Mouse (Mus musculus) layer of hippocampus, adult 18-20 months (tissue): Measurements from ENCODE around the gene Zkscan17. TPM values are rescaled to one million over a fixed set of nuclear protein-coding genes. Genes with fewer than 3 reads are reported as not detected.
A peak's percentile ranks its signal among the peaks of the same experiment; 100 is the strongest.

Source experiments
- DNase-seq, 2 experiments: peaks; one replicate each; pipeline ENCODE4 v3.0.0; 2022; ENCODE audit warnings: low spot score in 2 of 2
- total RNA-seq, 2 experiments: library from RNA; stranded (reverse); gene quantifications; 2 replicates each; pipeline ENCODE4 v1.2.3; 2021

Gene Zkscan17
- total RNA-seq, 2 experiments from 2014 or later: 6.5 to 6.6 TPM

- no peak for DNase-seq
Measured at GRCm38 (mm10) chr11:59519741-59520495, 6.6 kb downstream of the Zkscan17 start.

GRCm38 (mm10) chr11:59518226-59518625 lies 8.3 kb downstream of the Zkscan17 start:
- no peak for DNase-seq

DNA sequence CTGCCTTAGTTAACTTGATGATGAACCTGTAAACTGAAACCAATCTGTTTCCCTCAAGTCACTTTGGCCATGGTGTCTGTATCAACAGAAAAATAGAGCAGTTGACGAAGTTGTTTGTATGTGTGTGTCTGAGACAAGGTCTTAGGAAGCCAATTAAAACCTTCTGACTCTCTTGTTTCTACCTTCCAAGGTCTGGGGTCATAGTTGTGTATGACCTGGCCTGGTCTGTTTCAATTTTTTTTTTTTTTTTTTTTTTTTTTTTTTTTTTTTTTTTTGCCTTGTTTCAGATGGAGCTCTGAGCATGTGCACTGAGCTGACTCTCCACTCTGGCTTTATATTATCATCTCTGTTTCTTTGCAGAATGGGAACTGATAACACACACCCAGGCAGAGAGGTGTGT lies 9.1 kb downstream of the Zkscan17 start:
- DNase-seq: no peak

DNA sequence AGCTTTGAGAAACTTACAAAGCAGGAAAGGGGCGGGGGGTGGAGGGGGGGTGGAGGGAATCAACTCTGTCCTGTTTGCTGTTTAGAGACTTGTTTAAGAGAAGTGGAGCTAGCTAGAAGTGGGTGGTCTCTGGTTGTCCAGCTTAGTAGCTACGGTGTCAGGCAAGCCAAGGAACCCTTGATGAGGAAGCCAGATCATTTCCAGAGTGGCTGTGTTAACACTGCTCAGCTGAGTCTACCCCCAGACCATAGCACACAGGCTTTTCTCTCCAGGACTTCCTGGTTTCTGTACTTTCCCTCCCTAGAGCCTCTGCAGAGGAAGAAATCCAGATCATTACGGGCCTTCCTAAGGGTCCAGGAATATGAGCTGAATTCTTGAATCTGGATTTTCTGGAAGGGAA lies 11.8 kb downstream of the Zkscan17 start:
- DNase-seq: no peak

- no peak for DNase-seq
Measured at GRCm38 (mm10) chr11:59514381-59514780, 12.2 kb downstream of the Zkscan17 start.

DNA sequence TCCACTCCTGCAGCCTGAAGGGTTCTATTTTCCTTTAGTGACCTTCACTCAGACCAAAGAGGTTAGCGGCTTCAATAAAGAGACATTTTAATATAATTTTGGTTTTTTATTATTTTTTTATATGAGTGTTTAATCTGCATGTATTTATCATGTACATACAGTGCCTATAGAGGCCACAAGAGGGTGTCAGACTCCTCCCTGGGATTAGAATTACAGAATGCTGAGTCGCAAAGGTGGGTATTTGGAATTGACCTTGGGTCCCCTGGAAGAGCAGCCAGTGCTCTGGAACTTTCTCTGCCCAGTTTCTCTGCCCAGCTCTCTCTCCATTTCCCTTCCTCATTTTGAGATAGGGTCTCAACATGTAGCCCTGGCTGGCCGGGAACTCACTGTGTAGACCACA lies 13.0 kb downstream of the Zkscan17 start:
- DNase-seq: no peak

- DNase-seq: no peak
Measured at GRCm38 (mm10) chr11:59512733-59513132, 13.8 kb downstream of the Zkscan17 start.

DNA sequence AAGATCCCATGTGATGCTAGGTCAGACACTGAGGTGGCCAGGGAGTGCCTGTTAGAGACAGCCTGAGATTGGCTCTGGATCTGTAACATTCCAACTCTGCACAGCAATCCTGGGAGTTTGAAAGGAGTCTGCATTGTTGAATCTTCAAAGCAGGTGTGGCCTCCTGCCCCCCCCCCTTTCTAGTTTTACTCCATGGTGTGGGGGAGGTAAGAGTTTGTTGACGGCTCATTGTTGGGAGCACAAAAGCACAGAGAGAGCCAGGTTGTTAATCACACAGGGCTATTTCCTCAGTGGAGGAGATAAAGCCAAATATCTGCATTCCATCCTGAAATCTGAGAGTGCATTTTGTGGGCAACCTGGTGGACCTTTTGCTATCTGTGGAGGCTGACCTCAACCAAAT lies 15.0 kb downstream of the Zkscan17 start:
- no peak for DNase-seq

GRCm38 (mm10) chr11:59506713-59507074 lies 19.9 kb downstream of the Zkscan17 start:
- no peak for DNase-seq

- peak; percentile 51 to 67 for DNase-seq
Measured at GRCm38 (mm10) chr11:59505839-59506712, 20.5 kb downstream of the Zkscan17 start.

- DNase-seq: peak; percentile 55 to 56
Measured at GRCm38 (mm10) chr11:59505351-59505838, 21.2 kb downstream of the Zkscan17 start.

GRCm38 (mm10) chr11:59501978-59502700 lies 24.4 kb downstream of the Zkscan17 start:
- no peak for DNase-seq

DNA sequence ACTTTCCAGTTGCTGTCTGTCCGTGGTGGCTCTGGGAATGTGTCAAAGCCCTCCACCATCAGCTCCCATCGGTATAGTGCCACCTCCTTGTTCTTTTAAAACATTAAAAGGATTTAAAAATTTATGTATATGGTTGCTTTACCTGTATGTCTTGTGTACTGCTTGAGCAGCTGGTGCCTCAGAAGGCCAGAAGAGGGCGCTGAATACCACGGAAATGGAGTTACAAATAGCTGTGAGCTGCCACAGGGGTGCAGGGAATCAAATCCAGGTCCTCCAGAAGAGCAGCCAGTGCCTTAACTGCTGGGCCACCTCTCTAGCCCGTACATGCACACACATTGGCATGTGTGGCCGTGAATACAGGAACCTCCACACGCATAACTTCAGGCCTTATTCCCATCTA lies 28.8 kb downstream of the Zkscan17 start:
- DNase-seq: no peak

GRCm38 (mm10) chr11:59496672-59497310 lies 29.8 kb downstream of the Zkscan17 start:
- DNase-seq: no peak

GRCm38 (mm10) chr11:59486222-59486621 lies 40.3 kb downstream of the Zkscan17 start:
- no peak for DNase-seq

DNA sequence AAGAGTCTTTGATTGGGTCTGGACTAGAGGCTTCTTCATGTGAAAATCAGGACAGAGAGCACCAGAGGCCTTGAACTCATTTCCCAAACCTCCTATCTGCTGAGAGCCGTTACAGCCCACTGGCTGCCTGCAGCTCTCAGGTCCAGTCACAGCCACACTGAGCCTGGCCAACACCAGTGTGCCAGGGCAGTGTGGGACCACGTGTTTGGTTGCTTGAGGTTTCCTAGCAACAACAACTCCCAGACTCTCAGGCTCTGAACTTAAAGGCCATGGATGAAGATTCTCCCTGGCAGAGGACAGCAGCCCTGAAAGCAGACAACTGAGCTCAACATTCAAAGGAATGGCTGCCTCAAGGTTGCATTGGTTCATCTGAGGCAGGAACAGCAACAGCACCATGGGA lies 40.9 kb downstream of the Zkscan17 start:
- DNase-seq: no peak

DNA sequence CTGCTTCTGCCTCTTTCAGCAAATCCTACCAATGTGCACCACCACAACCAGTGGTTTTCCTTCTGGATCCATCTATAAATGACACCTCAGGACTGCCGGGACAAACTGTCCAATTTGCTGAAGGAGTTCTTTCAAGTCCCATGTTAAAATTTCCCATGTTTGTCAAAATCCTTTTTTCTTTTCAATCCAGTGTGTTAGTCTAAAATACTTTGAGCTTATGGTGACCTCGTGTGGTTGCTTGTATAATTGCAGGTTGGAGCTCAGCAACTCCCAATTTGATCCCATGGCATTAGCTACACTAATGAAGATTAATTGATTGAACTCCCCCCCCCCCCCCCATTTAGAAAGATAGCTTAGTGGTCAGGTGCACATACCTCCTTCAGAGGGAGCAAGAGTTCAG lies 43.3 kb downstream of the Zkscan17 start:
- DNase-seq: peak; percentile 23 to 77

- no peak for DNase-seq
Measured at GRCm38 (mm10) chr11:59477240-59477639, 49.3 kb downstream of the Zkscan17 start.

DNA sequence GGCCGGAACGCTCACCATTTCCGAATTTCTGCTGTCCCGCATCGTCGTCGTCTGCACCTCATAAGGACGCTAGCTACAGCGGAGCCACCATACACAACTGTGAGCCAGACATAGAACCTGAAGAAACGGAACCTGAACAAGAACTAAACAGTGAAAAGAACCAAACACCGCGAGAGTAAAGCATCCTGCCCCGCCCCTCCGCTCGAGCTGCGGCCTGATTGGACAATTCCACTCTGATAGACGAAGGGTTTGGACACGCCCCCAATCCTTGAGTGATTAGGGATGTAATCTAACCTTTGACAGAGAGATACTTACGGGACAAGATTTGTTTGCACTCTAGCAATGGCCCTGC lies 54.2 kb downstream of the Zkscan17 start, which contains the start of gene Zfp867:
Zfp867 (minus strand) TSS at position 149 of the 352 bp plus-strand sequence.
- peak; percentile 73 to 92 for DNase-seq

DNA sequence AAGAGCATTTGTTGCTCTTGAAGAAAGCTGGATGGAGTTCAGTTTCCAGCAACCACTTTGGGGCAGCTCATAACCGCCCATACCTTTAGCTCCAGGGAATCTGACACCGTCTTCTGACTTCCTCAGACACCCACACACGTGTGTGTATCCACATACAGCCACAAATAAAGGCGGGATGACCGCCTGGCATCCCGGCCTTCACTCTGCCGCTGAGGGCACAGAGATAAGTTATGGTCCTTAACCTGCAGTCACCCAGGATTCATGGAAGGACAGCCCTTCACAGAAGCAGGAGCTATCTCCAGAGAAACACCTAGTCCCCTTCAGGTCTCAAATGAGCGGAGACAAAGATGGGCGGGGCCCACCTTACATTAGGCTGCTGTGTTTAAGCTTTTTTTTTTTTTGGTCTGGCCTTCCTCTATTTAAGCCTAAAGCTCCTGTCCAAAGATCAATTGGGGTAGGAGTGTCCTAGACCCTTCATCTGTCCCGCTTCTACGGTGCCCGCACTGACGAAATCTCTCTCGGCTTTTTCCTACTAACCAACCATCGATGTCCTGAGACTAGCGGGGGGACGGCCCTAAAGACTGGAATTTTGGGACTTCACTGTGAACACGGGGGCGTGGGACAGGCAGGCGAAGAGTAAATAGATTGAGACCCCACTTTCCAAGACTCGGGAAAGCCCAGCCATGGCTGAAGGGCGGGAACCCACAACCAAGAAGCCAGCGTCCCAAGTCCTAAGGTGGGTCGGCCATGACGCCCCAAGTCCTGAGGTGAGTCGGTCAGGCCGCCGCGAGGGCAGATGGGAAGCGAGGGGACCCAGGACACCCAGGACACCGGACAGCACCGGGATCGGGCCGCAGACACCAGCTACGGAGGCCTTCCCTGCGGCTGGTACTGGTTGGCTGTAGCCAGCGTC lies 54.9 kb downstream of the Zkscan17 start:
- DNase-seq: no peak
